Mouse (Mus musculus) intestine, postnatal 0 days (tissue): Measurements from ENCODE around the gene Ss18l1. TPM values are rescaled to one million over a fixed set of nuclear protein-coding genes. Genes with fewer than 3 reads are reported as not detected.
A peak's percentile ranks its signal among the peaks of the same experiment; 100 is the strongest.

Experiments
- ATAC-seq: fragments of 200-750 bp; cut with Nextera tagmentation; 2 replicates; pipeline ENCODE4 v1.8.0; 2017; ENCODE audit warnings: mild to moderate bottlenecking, moderate TSS enrichment, moderate library complexity
- H3K27ac ChIP-seq: fragments of 300-500 bp; sonication (generic); 2 replicates; pipeline ENCODE4 v1.5.1; 2014; ENCODE audit warnings: mild to moderate bottlenecking, low read depth, low read length, moderate library complexity
- H3K27me3 ChIP-seq: fragments of 300-500 bp; sonication (generic); replicated peaks from 2 replicates; pipeline ENCODE4 v1.6.1; 2014; ENCODE audit warnings: low read length, mixed read lengths; ENCODE audit not compliant: control insufficient read depth, insufficient read depth
- H3K36me3 ChIP-seq: fragments of 300-500 bp; sonication (generic); 2 replicates; pipeline ENCODE4 v1.6.1; 2014; ENCODE audit warnings: mild to moderate bottlenecking, moderate library complexity; ENCODE audit not compliant: control insufficient read depth, insufficient read depth
- H3K4me1 ChIP-seq: fragments of 300-500 bp; sonication (generic); replicated peaks from 2 replicates; pipeline ENCODE4 v1.6.1; 2014; ENCODE audit warnings: antibody characterized with exemption, low read length, mixed read lengths; ENCODE audit not compliant: control insufficient read depth, insufficient read depth
- H3K4me2 ChIP-seq: fragments of 300-500 bp; sonication (generic); replicated peaks from 2 replicates; pipeline ENCODE4 v1.6.1; 2014; ENCODE audit warnings: low read depth, mild to moderate bottlenecking, moderate library complexity
- H3K4me3 ChIP-seq: fragments of 300-500 bp; sonication (generic); 2 replicates; pipeline ENCODE4 v1.5.1; 2014; ENCODE audit warnings: low read depth, low read length
- H3K9ac ChIP-seq: fragments of 300-500 bp; sonication (generic); 2 replicates; pipeline ENCODE4 v1.6.1; 2014; ENCODE audit warnings: mild to moderate bottlenecking, low read depth, low read length
- H3K9me3 ChIP-seq: fragments of 300-500 bp; sonication (generic); 2 replicates; pipeline ENCODE4 v1.6.1; 2016; ENCODE audit warnings: mixed run types; ENCODE audit not compliant: control insufficient read depth
- CTCF ChIP-seq: sonication (generic); IDR thresholded peaks from 2 replicates; pipeline ENCODE4 v1.5.1; 2016; ENCODE audit warnings: low read depth, mild to moderate bottlenecking, control low read depth, antibody characterized with exemption, moderate library complexity
- WGBS: fragments of 180-500 bp; shearing (Covaris S2); extraction: QIAGEN DNeasy Blood & Tissue Kit; methylation state at CpG from one replicate; pipeline ENCODE4 v1.1.7; 2014; 5-methylcytosine and 5-hydroxymethylcytosine counted together
- polyA plus RNA-seq: library from polyadenylated mRNA; unstranded; fragments of >200 nt; fragmentation: Nextera tagmentation; extraction: Ambion mirVana; gene quantifications from 2 replicates; pipeline ENCODE4 v1.2.1, GENCODE M21; 2015

Gene Ss18l1
- polyA plus RNA-seq, 1 experiment from 2014 or later, result 1.2 TPM

DNA sequence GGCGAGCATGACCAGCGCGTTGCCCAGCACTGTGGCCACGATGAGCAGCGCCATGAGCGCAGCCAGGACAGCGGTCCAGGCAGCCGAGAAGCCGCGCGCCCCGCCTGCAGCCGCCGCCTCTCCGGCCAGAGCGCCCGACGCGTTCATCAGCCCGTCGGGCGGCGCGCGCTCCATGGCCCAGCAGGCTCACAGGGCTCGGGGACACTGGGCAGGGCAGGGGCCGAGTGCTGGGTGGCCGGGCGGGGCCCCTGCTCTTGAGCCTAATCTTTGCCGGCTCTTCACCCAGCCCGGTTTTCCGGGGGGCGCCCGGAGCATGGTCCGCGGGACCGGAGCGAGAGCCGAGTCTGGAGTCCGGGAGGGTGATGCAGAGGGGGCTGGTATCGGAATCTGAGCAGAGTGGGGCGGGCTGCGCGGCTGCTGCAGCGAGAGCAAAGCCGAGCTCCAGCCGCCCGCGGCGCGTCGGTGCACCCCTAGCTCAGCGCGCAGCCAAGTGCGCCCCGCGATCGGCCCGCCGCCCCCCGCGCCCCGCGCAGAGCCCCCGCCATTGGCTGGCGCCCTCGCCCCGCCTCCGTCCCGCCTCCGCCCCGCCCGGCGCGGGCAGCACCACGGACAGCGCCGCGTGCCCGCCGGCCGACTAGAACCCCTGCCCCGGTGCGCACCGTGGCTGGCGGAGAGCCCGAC lies 61.8 kb downstream of the Ss18l1 start, which contains the start of gene Hrh3:
Gene Hrh3, minus strand, starts transcription at position 511 of the 681 bp plus-strand sequence.
- H3K9ac ChIP-seq, result no peak within 1 kb of the TSS

DNA sequence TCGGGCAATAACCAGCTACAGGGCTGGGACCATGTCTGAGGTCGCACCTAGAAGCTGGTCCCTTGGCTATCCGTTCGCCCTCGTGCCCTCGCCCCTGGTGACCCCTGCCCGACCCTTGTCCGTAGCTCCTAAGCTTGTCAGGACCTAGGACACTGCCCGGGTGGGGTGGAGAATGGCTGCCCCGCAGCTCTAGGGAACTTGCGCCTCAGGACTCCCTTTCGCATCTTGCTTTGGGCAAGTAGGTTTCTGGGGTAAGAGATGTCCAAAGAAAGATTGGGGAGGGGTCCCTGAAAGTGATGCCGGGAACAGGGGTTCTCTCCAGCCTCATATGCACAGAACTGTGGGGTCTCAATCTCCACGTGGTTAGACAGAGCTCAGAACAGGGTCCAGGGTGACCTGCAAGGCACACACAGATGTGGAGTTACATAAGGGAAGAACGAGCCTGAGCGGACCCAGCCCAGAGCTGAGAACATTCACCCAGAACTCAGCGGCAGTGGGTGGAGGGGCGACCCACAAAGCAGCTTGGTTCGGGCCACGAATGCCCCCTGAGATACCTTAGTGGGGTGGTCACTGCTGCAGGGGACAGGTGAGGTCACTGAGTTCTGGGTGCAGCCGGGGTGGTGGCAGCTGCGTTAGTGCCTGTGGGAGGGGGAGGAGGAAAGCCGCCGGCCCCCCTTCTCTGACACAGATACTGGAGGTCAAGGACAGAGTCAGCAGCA lies 62.5 kb downstream of the Ss18l1 start:
- Histone ChIP-seq H3K4me3 (peak overlapping the region; percentile 50), H3K27ac (no peak overlapping the region), H3K36me3 (no peaks in the 10 kb centered on the region), H3K4me1 (no peaks in the 10 kb centered on the region), H3K9ac (no peak overlapping the region), H3K27me3 (peaks cover 58% of the 10 kb centered on the region), H3K4me2 (peak overlapping the region; percentile 96), H3K9me3 (no peaks in the 10 kb centered on the region)
- TF ChIP-seq CTCF, result no peak
- ATAC-seq, result no peak
- 13% methylated on average over 24 of the region's 24 CpGs for WGBS

More for the DNA sequence above, 61.8 kb downstream of the Ss18l1 start, which contains the start of gene Hrh3:
- Histone ChIP-seq H3K27me3 (peaks cover 60% of the 10 kb centered on the region), H3K4me2 (peak within 1 kb of the TSS; percentile 96), H3K36me3 (no peaks in the 10 kb centered on the region), H3K4me1 (no peaks in the 10 kb centered on the region), H3K4me3 (peak within 1 kb of the TSS; percentile 50), H3K27ac (no peak within 1 kb of the TSS), H3K9me3 (no peaks in the 10 kb centered on the region)
- WGBS, result 1% methylated on average over 74 of the region's 87 CpGs
- ATAC-seq, result peak; percentile 68
- no peak for TF ChIP-seq CTCF

DNA sequence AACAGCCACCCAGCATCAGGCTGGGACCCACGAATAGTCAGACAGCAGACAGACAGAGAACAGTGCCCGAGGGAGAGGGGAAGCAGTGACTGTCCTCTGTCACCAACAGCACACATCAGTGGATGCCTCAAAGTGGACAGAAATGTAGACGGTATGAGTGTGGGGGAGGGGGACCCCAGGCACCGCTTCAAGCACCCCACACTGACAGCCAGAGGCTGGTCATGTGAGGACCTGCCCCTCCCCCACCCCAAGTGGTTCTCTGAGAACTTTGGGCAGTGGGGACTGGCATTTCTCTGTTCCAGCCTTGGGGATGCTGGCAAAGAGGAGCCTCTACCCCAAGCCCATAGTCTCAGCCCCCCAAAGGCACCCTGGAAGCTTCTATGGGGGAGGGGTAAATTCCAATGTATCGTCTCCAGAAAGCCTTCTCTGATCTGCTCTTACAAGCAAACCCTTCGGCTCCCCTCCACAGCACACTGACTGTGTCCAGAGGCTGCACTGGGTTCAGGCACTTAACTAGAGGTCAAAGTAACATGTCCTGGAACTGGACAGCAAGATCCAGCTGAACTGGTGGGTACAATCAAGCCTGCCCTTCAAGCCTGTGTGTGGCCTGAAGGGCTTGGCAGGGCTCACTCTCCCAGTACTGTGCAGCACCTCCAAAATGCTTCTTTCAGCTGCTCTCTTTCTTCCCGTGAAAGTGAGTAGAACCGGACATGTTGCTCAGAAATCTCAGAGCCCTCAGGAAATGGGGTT lies 63.3 kb downstream of the Ss18l1 start:
- peaks cover 50% of the 10 kb centered on the region for H3K27me3 ChIP-seq
- no peaks in the 10 kb centered on the region for H3K9me3 ChIP-seq
- H3K27ac ChIP-seq, result no peak overlapping the region
- 42% methylated on average over 8 of the region's 8 CpGs for WGBS
- no peaks in the 10 kb centered on the region for H3K36me3 ChIP-seq
- H3K4me3 ChIP-seq, result no peak overlapping the region
- H3K4me1 ChIP-seq, result no peaks in the 10 kb centered on the region
- H3K9ac ChIP-seq, result no peak overlapping the region
- ATAC-seq, result no peak
- H3K4me2 ChIP-seq, result no peak overlapping the region
- no peak for TF ChIP-seq CTCF

DNA sequence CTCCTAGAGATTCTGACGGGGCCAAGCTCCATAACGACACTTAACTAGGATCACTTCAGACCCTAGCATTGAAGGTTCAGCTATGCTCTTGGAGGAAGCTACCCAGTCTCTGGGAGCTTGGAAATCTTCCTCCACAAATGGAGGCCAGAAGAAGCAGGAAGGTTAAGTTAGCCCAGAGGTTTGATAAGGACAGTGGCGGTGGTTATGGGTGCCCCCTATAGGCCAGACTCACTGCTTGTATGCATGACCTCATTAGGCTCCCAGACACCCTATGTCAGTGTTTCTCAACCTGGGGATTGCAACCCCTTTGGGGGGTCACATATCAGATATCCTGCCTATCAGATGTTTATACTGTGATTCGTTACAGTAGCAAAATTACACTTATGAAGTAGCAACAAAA lies 64.8 kb downstream of the Ss18l1 start:
- H3K36me3 ChIP-seq, result no peaks in the 10 kb centered on the region
- no peak overlapping the region for H3K27ac ChIP-seq
- 60% methylated on average over 4 of the region's 4 CpGs for WGBS
- no peaks in the 10 kb centered on the region for H3K4me1 ChIP-seq
- no peak overlapping the region for H3K9ac ChIP-seq
- no peaks in the 10 kb centered on the region for H3K9me3 ChIP-seq
- H3K4me3 ChIP-seq, result no peak overlapping the region
- peaks cover 37% of the 10 kb centered on the region for H3K27me3 ChIP-seq
- peak; percentile 59 for TF ChIP-seq CTCF
- no peak overlapping the region for H3K4me2 ChIP-seq
- no peak for ATAC-seq

DNA sequence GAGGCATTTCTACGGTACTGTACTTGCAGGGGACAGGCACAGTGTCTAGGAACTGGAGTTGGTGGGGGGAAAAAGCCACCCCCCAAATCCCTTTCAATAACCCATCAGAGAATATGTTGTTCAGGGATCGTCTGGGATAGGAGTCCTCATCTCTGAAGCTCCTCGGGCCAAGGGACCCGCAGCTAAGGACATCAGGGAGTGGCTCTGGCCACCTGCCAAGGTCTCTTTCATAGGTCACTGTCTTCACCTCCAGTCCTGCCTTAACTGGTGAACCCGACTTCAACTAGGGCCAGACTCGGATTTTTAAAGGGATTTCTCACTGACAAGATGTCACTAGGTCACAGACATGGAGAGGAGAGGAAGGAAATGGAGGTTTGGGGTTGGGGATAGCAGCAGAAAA lies 66.0 kb downstream of the Ss18l1 start:
- peaks cover 25% of the 10 kb centered on the region for H3K27me3 ChIP-seq
- H3K27ac ChIP-seq, result no peak overlapping the region
- H3K9me3 ChIP-seq, result no peaks in the 10 kb centered on the region
- H3K4me3 ChIP-seq, result no peak overlapping the region
- 52% methylated on average over 6 of the region's 6 CpGs for WGBS
- H3K4me1 ChIP-seq, result no peaks in the 10 kb centered on the region
- no peak overlapping the region for H3K4me2 ChIP-seq
- no peak for TF ChIP-seq CTCF
- H3K9ac ChIP-seq, result no peak overlapping the region
- no peaks in the 10 kb centered on the region for H3K36me3 ChIP-seq
- no peak for ATAC-seq
